In the genomic region with DNA sequence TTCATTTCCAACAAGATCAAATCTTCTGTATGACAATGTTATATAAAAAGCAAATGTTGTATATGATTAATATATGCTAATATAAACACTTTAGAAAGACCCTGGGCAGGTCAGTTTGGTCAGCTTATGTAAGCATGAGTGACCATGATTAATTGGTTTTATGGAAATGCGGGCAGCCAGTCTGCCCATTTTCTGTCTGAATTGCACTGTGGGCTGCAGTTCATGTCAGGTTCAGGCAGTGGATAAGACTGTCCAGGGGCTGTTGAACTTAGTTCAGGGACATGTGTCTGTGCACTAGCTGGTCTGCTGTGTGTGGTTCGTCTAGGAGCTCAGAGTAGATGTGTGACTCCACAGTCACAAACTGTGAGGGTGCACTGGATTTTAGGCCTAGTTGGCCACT, we compare ENCODE assay signal across 21 mouse cellular contexts.
A peak's percentile ranks its signal among the peaks of the same experiment; 100 is the strongest.
DNase-seq lines count a peak whose midpoint lies in the region; ATAC-seq and TF ChIP-seq lines count a peak whose summit lies in the region.
"Had no signal": no experiment of that assay in that cellular context is flagged by ENCODE, and none has a peak within 500 bp of the region (broad histone marks: within the 10 kb centered on the region; RNA-seq: fewer than 3 reads in every experiment).

No protein-coding gene starts in this region.

- TF ChIP-seq CTCF in brain, embryonic 14.5 days (IDR thresholded peaks at IDR 0.05; ENCODE audit: borderline replicate concordance, extremely low read depth, insufficient read depth, insufficient read length) = no peak

- no peak overlapping the region for H3K4me3 ChIP-seq in forebrain, embryonic 11.5 days (ENCODE audit: low read depth, low read length)
- no peak overlapping the region for H3K4me3 ChIP-seq in forebrain, embryonic 14.5 days (ENCODE audit: low read depth, low read length)
- H3K4me3 ChIP-seq in lung, embryonic 16.5 days (ENCODE audit: low read length) = no peak overlapping the region
- H3K4me3 ChIP-seq: embryonic facial prominence, embryonic 13.5 days; heart, embryonic 10.5 days had no signal

- no peak overlapping the region for H3K4me2 ChIP-seq in forebrain, embryonic 11.5 days (ENCODE audit: low read depth, low read length, severe bottlenecking)
- H3K4me2 ChIP-seq in forebrain, embryonic 14.5 days (ENCODE audit: low read length) = no peak overlapping the region
- H3K4me2 ChIP-seq in lung, embryonic 16.5 days (ENCODE audit: low read depth, low read length) = no peak overlapping the region
- H3K4me2 ChIP-seq: embryonic facial prominence, embryonic 13.5 days; hindbrain, embryonic 14.5 days had no signal

- no peaks in the 10 kb centered on the region for H3K36me3 ChIP-seq in forebrain, embryonic 11.5 days (ENCODE audit: control insufficient read depth, insufficient read depth, low read length)
- no peaks in the 10 kb centered on the region for H3K36me3 ChIP-seq in forebrain, embryonic 14.5 days (ENCODE audit: control insufficient read depth, insufficient read depth, low read length)
- no peaks in the 10 kb centered on the region for H3K36me3 ChIP-seq in lung, embryonic 16.5 days (ENCODE audit: control insufficient read depth, insufficient read depth, low read length)
- H3K36me3 ChIP-seq: embryonic facial prominence, embryonic 13.5 days; heart, embryonic 10.5 days had no signal

- peak; percentile 60 for ATAC-seq in forebrain, embryonic 11.5 days (replicated peaks; ENCODE audit: low FRiP score)
- ATAC-seq in forebrain, embryonic 14.5 days = no peak
- no peak for ATAC-seq in lung, embryonic 16.5 days (ENCODE audit: low read depth)
- ATAC-seq: inflammation-experienced regulatory T-cells, adult 6 months; intestine, postnatal 0 days had no signal

- H3K9me3 ChIP-seq in forebrain, embryonic 11.5 days (ENCODE audit: control insufficient read depth, low read length) = no peaks in the 10 kb centered on the region
- no peaks in the 10 kb centered on the region for H3K9me3 ChIP-seq in forebrain, embryonic 14.5 days (replicated peaks; ENCODE audit: control insufficient read depth, low read length)
- no peaks in the 10 kb centered on the region for H3K9me3 ChIP-seq in lung, embryonic 16.5 days (ENCODE audit: control insufficient read depth, low read length)
- H3K9me3 ChIP-seq: embryonic facial prominence, embryonic 13.5 days; heart, embryonic 10.5 days had no signal

- no peaks in the 10 kb centered on the region for H3K27me3 ChIP-seq in forebrain, embryonic 11.5 days (ENCODE audit: control insufficient read depth, insufficient read depth, low read length)
- H3K27me3 ChIP-seq in forebrain, embryonic 14.5 days (replicated peaks; ENCODE audit: control insufficient read depth, insufficient read depth, low read length) = no peaks in the 10 kb centered on the region
- no peaks in the 10 kb centered on the region for H3K27me3 ChIP-seq in lung, embryonic 16.5 days (ENCODE audit: control insufficient read depth, insufficient read depth, low read depth, low read length)
- H3K27me3 ChIP-seq: embryonic facial prominence, embryonic 13.5 days had no signal

- no peak for DNase-seq in forebrain, embryonic 11.5 days (ENCODE audit: low spot score)
- DNase-seq in forebrain, embryonic 14.5 days (ENCODE audit: low spot score) = no peak
- no peak for DNase-seq in lung, postnatal 25 days (ENCODE audit: low spot score)
- DNase-seq in brain, embryonic 14.5 days (ENCODE audit: low read depth) = peak; percentile 26
- peak; percentile 12 for DNase-seq in embryo, embryonic 11 days
- DNase-seq in gastrocnemius, postnatal 10 days = no peak
- DNase-seq in thymus, postnatal 4 days = no peak
- DNase-seq: adrenal gland, adult 8-10 months; adrenal gland, postnatal 36 days; cerebellum, adult 11 months; cerebellum, adult 8-10 months; cerebellum, postnatal 36 days; heart, adult 18-20 months; heart, postnatal 10 days; heart, postnatal 4 days had no signal

- TF ChIP-seq POLR2A in brain, embryonic 14.5 days (IDR thresholded peaks at IDR 0.05; ENCODE audit: borderline replicate concordance, extremely low read depth, insufficient read depth, insufficient read length, poor library complexity, severe bottlenecking) = no peak

- H3K27ac ChIP-seq in forebrain, embryonic 11.5 days (ENCODE audit: low read depth, low read length) = no peak overlapping the region
- no peak overlapping the region for H3K27ac ChIP-seq in forebrain, embryonic 14.5 days (ENCODE audit: low read depth, low read length)
- H3K27ac ChIP-seq in lung, embryonic 16.5 days (ENCODE audit: low read length) = peak overlapping the region; percentile 27; the same call in 1 of the 2 replicates
- H3K27ac ChIP-seq: embryonic facial prominence, embryonic 13.5 days; heart, embryonic 10.5 days; hindbrain, embryonic 14.5 days had no signal

- 59% methylated on average over 2 of the region's 2 CpGs for WGBS in forebrain, embryonic 11.5 days
- WGBS in forebrain, embryonic 14.5 days = 43% methylated on average over 2 of the region's 2 CpGs
- WGBS in lung, embryonic 16.5 days = 46% methylated on average over 2 of the region's 2 CpGs

- H3K4me1 ChIP-seq in forebrain, embryonic 11.5 days (replicated peaks; ENCODE audit: control insufficient read depth, insufficient read depth, low read length) = no peaks in the 10 kb centered on the region
- no peaks in the 10 kb centered on the region for H3K4me1 ChIP-seq in forebrain, embryonic 14.5 days (ENCODE audit: control insufficient read depth, insufficient read depth, low read length)
- H3K4me1 ChIP-seq in lung, embryonic 16.5 days (replicated peaks; ENCODE audit: control insufficient read depth, insufficient read depth, low read length) = no peaks in the 10 kb centered on the region
- H3K4me1 ChIP-seq: embryonic facial prominence, embryonic 13.5 days; heart, embryonic 10.5 days had no signal

- no peak overlapping the region for H3K9ac ChIP-seq in forebrain, embryonic 11.5 days (ENCODE audit: low read length)
- no peak overlapping the region for H3K9ac ChIP-seq in forebrain, embryonic 14.5 days (ENCODE audit: low read length)
- no peak overlapping the region for H3K9ac ChIP-seq in lung, embryonic 16.5 days (ENCODE audit: low read length)
- H3K9ac ChIP-seq: embryonic facial prominence, embryonic 13.5 days; hindbrain, embryonic 14.5 days had no signal

Comparison
In these comparisons a context has a peak if more than half of its experiments do, and no peak if none do; other contexts are left out.
1. DNase-seq: peak in brain, embryonic 14.5 days (single experiment) and embryo, embryonic 11 days (single experiment); none in forebrain, embryonic 11.5 days (single experiment), forebrain, embryonic 14.5 days (single experiment), lung, postnatal 25 days (single experiment), gastrocnemius, postnatal 10 days (single experiment) and thymus, postnatal 4 days (single experiment).